Mouse (Mus musculus) left cerebral cortex, postnatal 4 days (tissue): ENCODE results near the gene Ccl22. TPM values are rescaled to one million over a fixed set of nuclear protein-coding genes. Genes with fewer than 3 reads are reported as not detected.

ENCODE experiments used
- total RNA-seq, 2 experiments: library from RNA; stranded (reverse); gene quantifications; 2 replicates each; pipeline ENCODE4 v1.2.3; 2021

Gene Ccl22
- total RNA-seq, 2 experiments from 2014 or later: not detected

Other genes starting within 250 kb of the Ccl22 start
- gene Cpne2, start 212.6 kb upstream of the Ccl22 start, total RNA-seq: 10 to 100 TPM; 56.9 to 67.4 TPM
- 10 to 100 TPM; 42.9 to 47.7 TPM for gene Rspry1, start 143.7 kb upstream of the Ccl22 start, total RNA-seq
- 10 to 100 TPM; 39.0 to 54.3 TPM for gene Fam192a, start 143.6 kb upstream of the Ccl22 start, total RNA-seq
- 100 to 1,000 TPM; 134 to 140 TPM for gene Arl2bp, start 79.0 kb upstream of the Ccl22 start, total RNA-seq
- gene Pllp, start 49.3 kb upstream of the Ccl22 start, total RNA-seq: 1 to 10 TPM; 7.3 to 8.5 TPM
- 100 to 1,000 TPM in 1 of 2 experiments, 10 to 100 TPM in 1; 88.5 to 111 TPM for gene Cx3cl1, start 26.4 kb downstream of the Ccl22 start, total RNA-seq
- 1 to 10 TPM; 2.4 to 2.8 TPM for gene Ccl17, start 64.9 kb downstream of the Ccl22 start, total RNA-seq
- gene Coq9, start 92.7 kb downstream of the Ccl22 start, total RNA-seq: 10 to 100 TPM; 41.8 to 42.4 TPM
- gene Ciapin1, start 92.8 kb downstream of the Ccl22 start, total RNA-seq: 10 to 100 TPM; 84.3 to 84.6 TPM
- gene Polr2c, start 111.9 kb downstream of the Ccl22 start, total RNA-seq: 10 to 100 TPM; 53.6 to 63.3 TPM
- 100 to 1,000 TPM; 181 to 191 TPM for gene Dok4, start 130.7 kb downstream of the Ccl22 start, total RNA-seq
- gene Ccdc102a, start 172.5 kb downstream of the Ccl22 start, total RNA-seq: 1 to 10 TPM; 4.9 to 5.5 TPM
- gene Adgrg5, start 178.1 kb downstream of the Ccl22 start, total RNA-seq: under 1 TPM in 1 of 2 experiments, not detected in 1; 0.74 TPM
- gene Adgrg1, start 229.2 kb downstream of the Ccl22 start, total RNA-seq: 100 to 1,000 TPM; 125 to 153 TPM